Mouse (Mus musculus) bone marrow macrophage, adult 2 months (primary cell): ENCODE measurements around the gene Sh3d19. TPM values are rescaled to one million over a fixed set of nuclear protein-coding genes. Genes with fewer than 3 reads are reported as not detected.
"Not testable (repeated sequence)": the region's sequence is repeated elsewhere in the genome, so short reads cannot be mapped to it uniquely, and the experiment has no call there.

Experiments
- H3K27ac ChIP-seq: 2 replicates; pipeline ENCODE4 v1.5.1; 2012; ENCODE audit warnings: low read depth, low read length; ENCODE audit not compliant: insufficient read depth
- H3K4me1 ChIP-seq: 2 replicates; pipeline ENCODE4 v1.6.1; 2012; ENCODE audit warnings: low read length; ENCODE audit not compliant: control insufficient read depth, insufficient read depth
- H3K4me3 ChIP-seq: 2 replicates; pipeline ENCODE4 v1.5.1; 2012; ENCODE audit warnings: mild to moderate bottlenecking, low read length, moderate library complexity; ENCODE audit not compliant: insufficient read depth
- CTCF ChIP-seq: IDR thresholded peaks from 2 replicates; pipeline ENCODE4 v1.5.1; 2012; ENCODE audit warnings: low read depth, mild to moderate bottlenecking, low read length, moderate library complexity
- POLR2A ChIP-seq: IDR thresholded peaks from 2 replicates; pipeline ENCODE4 v1.6.1; 2012; ENCODE audit warnings: mild to moderate bottlenecking, low read depth, low read length, borderline replicate concordance
- polyA plus RNA-seq: library from polyadenylated mRNA; stranded (reverse); fragments of >200 nt; gene quantifications from 2 replicates; pipeline ENCODE4 v1.2.4, GENCODE M21; 2012; ENCODE audit not compliant: missing spikeins, insufficient read depth, insufficient read length

The Sh3d19 gene
- polyA plus RNA-seq, 1 experiment, result 6.1 TPM

DNA sequence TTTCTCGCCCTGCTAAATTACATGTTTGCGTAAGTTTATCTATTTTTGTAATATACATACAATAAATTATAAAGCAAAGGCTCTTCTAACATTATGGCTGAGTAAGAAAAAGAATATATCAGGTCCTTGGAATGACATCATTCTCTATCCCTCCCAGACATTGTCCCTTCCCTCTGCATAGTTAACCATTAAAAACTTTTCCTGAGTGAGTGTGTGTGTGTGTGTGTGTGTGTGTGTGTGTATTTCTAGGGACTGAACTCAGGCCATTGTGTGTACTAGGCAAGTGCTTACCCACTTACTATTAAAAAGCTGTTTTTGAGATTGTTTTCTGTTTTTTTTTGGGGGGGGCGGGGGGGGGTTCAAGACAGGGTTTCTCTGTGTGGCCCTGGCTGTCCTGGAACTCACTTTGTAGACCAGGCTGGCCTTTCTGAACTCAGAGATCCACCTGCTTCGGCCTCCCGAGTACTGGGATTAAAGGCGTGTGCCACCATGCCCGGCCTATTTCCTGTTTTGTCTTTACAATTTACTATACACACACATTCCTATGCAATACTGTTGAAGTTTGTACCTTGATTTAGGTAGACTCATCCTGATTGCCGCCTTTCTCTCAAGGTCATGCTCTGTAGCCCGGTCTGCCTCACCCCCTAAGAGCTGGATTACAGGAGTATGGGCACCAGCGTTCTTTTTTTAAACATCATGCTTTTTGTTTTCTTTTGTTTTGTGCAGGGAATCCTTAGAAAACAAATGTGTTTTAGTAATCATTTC lies 2.6 kb downstream of the Sh3d19 start:
- Histone ChIP-seq H3K4me1 (no peaks in the 10 kb centered on the region), H3K27ac (no peak overlapping the region)
- no peak for TF ChIP-seq POLR2A
- no peak for TF ChIP-seq CTCF

GRCm38 (mm10) chr3:85974451-85974850 lies 3.5 kb downstream of the Sh3d19 start:
- no peak overlapping the region for H3K27ac ChIP-seq
- H3K4me3 ChIP-seq, result no peak overlapping the region
- H3K4me1 ChIP-seq, result no peaks in the 10 kb centered on the region
- TF ChIP-seq CTCF, result no peak
- no peak for TF ChIP-seq POLR2A

More for the DNA sequence above, 2.6 kb downstream of the Sh3d19 start:
- no peak overlapping the region for H3K4me3 ChIP-seq

GRCm38 (mm10) chr3:85980036-85980435 lies 9.1 kb downstream of the Sh3d19 start:
- no peaks in the 10 kb centered on the region for H3K4me1 ChIP-seq
- TF ChIP-seq CTCF (no peak), POLR2A (no peak)
- no peak overlapping the region for H3K27ac ChIP-seq
- H3K4me3 ChIP-seq, result no peak overlapping the region

GRCm38 (mm10) chr3:85981761-85982160 lies 10.9 kb downstream of the Sh3d19 start:
- H3K27ac ChIP-seq, H3K4me3 ChIP-seq, H3K4me1 ChIP-seq: not testable (repeated sequence)

DNA sequence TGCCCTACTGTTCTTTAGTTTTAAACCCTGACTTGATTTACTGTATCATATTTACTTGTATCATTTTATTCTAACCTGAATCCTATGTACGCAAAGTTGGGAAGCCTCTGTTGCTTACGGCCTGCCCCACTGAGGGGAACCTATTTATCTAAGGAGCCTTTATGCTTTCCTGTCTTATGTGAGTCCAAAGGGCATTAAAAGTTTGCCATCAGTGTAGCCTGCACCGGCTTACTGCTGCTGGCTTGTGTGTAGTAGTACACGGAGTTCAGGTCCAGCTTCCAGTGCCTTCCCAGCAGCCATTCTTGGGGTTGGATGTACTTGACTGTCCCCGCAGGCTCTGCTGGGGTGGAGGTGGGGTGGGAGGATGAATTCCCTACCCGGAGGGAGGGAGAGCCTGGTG lies 13.6 kb downstream of the Sh3d19 start:
- Histone ChIP-seq H3K4me1 (no peaks in the 10 kb centered on the region), H3K4me3 (no peak overlapping the region), H3K27ac (no peak overlapping the region)
- no peak for TF ChIP-seq CTCF
- TF ChIP-seq POLR2A, result no peak

GRCm38 (mm10) chr3:85987225-85987624 lies 16.3 kb downstream of the Sh3d19 start:
- H3K27ac ChIP-seq, result no peak overlapping the region
- TF ChIP-seq POLR2A, result no peak
- no peak for TF ChIP-seq CTCF
- no peak overlapping the region for H3K4me3 ChIP-seq
- no peaks in the 10 kb centered on the region for H3K4me1 ChIP-seq

GRCm38 (mm10) chr3:85991140-85991801 lies 20.4 kb downstream of the Sh3d19 start:
- no peak for TF ChIP-seq CTCF
- no peak for TF ChIP-seq POLR2A
- no peak overlapping the region for H3K4me3 ChIP-seq
- no peak overlapping the region for H3K27ac ChIP-seq
- no peaks in the 10 kb centered on the region for H3K4me1 ChIP-seq

GRCm38 (mm10) chr3:85991802-85992156 lies 20.9 kb downstream of the Sh3d19 start:
- TF ChIP-seq POLR2A (no peak), CTCF (no peak)

DNA sequence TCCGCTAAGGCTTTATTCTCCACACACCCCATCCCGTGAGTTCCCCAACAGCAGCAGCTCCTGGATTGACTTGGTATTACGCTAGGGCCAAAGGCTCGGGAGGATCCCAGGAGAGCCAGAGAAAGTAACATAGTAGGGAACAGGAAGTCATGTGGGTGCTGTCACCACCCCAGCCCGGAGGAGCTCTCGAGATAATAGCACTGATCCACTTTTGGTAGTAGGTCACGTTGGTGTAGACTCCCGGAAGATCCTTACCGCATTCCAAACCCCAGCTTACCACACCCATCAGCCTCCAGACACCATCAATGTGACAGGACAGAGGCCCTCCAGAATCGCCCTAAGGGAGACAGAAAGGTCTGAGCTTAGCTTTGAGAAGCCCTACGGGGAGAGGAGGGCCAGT lies 22.8 kb downstream of the Sh3d19 start:
- H3K4me3 ChIP-seq, result no peak overlapping the region
- H3K27ac ChIP-seq, result no peak overlapping the region
- no peaks in the 10 kb centered on the region for H3K4me1 ChIP-seq
- TF ChIP-seq CTCF (no peak), POLR2A (no peak)

More at GRCm38 (mm10) chr3:85991802-85992156, 20.9 kb downstream of the Sh3d19 start:
- no peaks in the 10 kb centered on the region for H3K4me1 ChIP-seq
- no peak overlapping the region for H3K4me3 ChIP-seq
- H3K27ac ChIP-seq, result no peak overlapping the region

DNA sequence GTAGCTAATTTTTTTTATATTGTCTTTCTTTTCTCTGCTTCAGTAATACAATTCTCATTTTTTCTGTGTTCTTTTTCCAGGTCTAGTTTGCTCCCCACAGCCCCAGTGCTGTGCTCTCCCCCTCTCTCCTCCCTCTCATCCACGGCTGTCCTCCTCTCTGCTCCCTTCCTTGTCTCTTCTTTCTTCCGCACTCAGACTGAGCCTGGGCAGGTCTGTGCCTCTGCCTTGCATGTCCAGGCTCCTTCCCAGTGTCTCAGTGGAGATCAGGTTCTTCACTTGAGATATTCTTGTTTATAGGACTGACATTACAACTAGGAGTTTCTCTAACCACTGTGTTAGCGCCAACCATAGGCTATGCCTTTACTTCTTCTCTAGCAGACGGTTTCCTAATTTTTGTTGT lies 23.7 kb downstream of the Sh3d19 start:
- Histone ChIP-seq H3K27ac (no peak overlapping the region), H3K4me1 (no peaks in the 10 kb centered on the region), H3K4me3 (no peak overlapping the region)
- TF ChIP-seq POLR2A (no peak), CTCF (no peak)
